Mouse (Mus musculus) erythroblast, embryonic 14.5 days (primary cell): ENCODE data around the gene Entpd7.

Experiments
- GATA1 ChIP-seq: IDR thresholded peaks from 2 replicates; pipeline ENCODE4 v1.6.1; 2012; ENCODE audit warnings: low read length, inconsistent platforms, mixed read lengths
- TAL1 ChIP-seq: IDR thresholded peaks from 3 replicates; pipeline ENCODE4 v1.6.1; 2012; ENCODE audit warnings: low read length, inconsistent platforms, mixed read lengths

GRCm38 (mm10) chr19:43780391-43780790, 90.9 kb downstream of the Entpd7 start:
- no peak for TF ChIP-seq GATA1
- no peak for TF ChIP-seq TAL1
